Mouse (Mus musculus) kidney, adult 9 months (tissue): ENCODE results near the gene Smap1.
"Not testable (repeated sequence)": the region's sequence is repeated elsewhere in the genome, so short reads cannot be mapped to it uniquely, and the experiment has no call there.

ENCODE experiments used
- DNase-seq: peaks from one replicate; pipeline ENCODE4 v3.0.0; 2022

Gene Smap1

DNA sequence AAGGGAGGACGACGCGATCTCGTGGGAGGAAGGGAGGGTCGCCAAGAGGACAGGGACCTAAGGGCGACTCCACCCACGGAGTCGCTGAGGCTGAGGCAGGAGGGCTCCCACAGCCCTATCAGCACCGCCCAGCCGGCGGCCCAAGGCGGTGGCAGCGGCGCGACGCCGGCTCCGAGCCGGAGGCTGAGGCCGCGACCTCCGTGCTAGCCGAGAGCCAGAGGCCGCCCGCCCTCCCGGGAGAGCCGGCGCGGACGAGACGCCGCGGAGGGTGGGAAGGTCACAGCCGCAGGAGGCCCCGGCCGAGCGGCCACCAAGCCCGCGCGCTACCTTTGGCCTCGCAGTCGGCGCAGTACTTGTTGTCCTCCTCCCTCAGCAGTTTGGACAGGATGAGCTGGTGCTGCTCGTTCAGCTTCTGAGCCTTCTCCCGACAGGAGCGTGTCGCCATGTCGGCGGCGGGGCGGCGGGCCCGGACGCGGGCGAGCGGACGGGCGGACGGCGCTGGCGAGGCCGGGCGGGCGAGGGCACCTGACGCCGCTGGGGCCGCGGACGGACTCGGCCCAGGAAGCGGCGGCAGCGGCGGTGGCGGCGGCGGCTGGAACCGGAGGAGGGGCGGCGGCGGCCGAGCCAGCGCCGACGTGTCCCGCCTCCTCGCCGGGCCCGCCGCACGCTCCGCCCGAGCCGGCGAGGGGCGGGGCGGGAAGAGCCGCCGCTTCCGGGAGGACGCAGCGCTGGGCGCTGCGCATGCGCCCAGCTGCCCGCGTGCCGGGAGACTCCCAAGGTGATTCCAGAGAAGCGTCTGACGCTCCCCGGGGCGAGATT is at the start of gene Smap1:
TSS of gene Smap1 (minus strand) at position 607 of the 819 bp plus-strand sequence.
- DNase-seq: peak; percentile 76

DNA sequence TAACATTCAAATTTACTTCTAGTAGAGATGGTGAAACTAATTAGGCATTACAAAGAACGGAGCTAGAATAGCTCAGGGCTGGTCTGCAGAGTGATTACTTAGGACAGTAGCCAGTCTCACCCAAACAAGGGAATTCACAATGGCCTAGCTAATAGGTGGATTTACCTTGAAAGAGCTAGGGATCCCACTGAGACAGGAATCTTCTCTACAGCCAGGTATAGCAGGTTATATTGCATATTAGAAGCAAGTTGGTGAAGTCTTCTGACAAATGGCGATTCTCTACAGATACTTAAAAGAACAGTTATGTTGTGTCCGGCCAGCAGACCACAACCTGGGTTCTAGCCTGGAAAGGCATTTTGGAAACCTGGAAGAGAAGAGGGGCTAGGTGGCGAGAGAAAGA is 49.0 kb upstream of the Smap1 start:
- DNase-seq: not testable (repeated sequence)

DNA sequence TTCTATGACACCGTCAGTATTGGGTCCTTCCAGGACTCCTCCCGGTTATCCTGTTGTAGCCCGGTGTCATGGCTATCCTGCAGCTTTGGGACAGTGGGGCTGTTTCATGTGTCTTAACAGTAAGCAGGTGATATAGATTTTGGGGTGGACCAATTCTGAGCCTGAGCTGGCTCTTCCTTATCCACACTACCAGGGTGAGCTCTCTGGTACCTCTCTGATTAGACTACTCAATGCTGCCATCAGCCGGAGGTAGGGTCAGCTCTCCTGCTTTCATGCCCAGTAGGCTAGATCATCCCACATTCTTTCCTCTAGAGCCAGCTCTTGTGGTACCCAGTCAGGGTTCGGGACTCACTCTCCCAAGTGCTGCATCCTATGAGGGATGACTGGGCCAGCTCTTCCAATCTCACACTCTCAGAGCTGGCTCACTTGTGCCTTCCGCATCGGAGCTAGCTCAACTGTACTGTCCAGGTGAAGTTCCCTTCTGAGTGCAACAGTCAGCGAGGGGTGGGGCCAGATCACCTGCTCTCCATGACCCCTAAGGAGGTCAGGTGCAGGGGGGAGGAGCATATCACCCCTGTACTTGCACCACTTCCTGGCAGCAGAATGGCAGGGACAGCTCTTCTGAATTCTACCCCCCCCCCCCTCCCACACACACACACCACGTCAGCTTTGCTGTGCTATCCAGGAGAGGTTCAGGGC is 46.1 kb upstream of the Smap1 start:
- DNase-seq: no peak

DNA sequence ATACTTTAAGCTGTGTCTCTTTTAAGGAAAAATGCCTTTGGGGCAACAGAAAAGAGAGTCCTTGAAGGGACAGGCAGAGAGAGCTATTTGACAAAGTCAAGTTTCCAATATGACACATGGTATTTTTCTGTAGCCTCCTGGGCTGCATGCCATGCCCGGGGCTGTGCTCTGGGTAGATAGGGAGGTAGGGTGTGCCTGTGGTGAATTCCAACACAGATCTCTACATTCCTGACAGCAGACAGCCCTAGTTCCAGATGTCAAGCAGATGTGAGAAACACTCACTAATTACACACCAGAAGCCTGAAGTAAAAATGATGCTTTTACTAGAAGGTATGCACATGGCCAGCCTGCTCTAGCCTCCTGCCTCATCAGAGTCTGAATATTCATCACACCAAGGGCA is 44.1 kb upstream of the Smap1 start:
- no peak for DNase-seq

DNA sequence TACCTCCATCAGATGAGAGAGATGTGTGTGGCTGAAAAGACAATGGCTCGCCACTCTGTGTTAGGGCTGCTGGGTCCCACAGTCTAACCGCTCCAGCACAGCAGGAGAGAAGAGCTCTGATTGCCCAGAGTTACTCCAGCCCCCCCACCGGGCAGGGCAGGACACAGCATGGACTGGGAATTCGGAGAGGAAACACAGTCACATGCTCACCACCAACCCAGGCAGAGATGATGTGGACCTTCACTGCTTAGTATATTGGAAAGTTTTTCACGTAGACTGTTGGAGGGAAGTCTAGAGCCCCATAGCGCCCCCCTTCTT is 37.3 kb upstream of the Smap1 start:
- DNase-seq: no peak

DNA sequence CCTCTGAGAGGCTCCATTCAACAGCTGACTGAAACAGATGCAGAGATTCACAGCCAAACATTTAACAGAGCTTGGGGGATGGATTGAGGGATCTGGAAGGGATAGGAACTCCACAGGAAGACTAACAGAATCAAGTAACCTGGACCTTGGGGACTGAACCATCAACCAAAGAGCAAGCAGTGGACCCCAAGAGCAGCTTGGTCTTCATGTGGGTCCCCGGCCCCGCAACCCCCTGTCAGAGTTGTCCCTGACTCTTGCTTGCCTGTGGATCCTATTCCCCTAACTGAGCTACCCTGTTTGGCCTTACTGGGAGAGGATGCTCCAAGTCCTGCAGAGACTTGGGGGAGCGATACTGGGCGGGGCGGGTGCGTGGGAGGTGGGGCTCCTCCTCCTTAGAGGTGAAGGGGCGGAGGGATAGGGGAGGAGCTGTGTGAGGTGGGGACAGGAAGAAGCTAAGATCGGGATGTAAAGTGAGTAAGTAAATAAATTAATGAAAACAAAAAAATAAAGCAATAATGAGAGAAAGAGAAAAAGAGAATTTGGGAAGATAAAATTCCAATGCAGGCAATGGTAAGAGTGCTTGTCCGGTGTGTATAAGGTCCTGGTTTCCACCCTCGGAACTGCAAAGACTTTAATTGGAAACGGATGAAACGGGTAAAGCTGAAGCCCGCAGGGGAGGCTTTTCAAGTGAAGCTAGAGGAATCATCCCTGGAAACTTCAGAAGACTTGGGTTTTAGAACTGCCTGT is 36.7 kb upstream of the Smap1 start:
- DNase-seq: no peak

DNA sequence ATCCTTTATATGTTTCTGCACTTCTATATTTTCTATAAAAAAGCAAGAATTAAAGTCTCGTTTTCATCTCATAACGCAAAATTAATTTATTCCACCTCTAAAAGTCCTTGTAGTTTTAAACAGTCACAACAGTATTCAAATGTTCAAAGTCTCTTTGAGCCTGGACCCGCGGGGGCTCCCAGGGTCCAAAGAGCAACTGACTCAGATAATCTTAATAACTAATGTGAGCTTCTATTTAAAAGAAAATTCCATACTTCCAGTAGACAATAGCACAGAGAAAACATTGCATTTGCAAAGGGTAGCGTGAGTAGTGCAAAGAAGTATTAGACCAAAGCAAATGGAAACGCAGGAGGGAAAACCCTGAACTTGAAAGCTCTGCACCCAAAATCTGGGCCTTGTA is 36.0 kb upstream of the Smap1 start:
- peak; percentile 57 for DNase-seq

DNA sequence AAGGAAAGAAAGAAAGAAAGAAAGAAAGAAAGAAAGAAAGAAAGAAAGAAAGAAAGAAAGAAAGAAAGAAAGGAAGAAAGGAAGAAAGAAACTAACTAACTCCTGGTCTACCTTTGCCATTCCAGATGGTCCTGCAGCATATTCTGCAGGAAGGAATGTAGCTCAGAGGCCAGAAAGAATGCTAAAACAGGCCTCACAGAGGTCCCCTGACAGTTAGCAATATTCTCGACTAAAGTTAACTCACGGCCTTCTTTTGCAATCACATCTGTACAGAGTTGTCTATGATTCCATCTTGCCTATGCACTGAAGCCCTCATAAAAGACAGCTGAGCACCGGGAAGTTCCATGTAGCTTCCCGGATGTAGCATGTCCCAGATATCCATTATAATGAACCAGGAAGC is 33.4 kb upstream of the Smap1 start:
- no peak for DNase-seq

DNA sequence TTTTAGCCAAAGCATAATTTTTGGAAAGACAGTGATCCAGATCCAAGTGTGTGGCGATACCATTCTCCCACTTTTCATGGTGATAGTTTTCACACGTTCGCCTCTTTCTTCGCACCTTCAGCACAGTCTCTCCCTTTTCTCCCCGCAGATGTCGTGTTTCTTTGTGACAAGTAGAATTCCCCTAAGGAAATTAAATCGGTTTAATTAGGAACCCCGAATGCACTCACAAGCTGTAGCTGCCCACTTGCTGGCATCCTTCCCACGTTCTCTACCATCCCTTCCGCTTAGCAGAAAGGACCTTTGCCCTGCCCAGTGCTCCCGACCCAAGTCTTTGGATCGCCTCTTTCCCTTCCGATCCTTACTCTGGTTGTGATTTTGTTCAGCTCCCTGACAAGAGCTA is 31.8 kb upstream of the Smap1 start:
- DNase-seq: peak; percentile 83

DNA sequence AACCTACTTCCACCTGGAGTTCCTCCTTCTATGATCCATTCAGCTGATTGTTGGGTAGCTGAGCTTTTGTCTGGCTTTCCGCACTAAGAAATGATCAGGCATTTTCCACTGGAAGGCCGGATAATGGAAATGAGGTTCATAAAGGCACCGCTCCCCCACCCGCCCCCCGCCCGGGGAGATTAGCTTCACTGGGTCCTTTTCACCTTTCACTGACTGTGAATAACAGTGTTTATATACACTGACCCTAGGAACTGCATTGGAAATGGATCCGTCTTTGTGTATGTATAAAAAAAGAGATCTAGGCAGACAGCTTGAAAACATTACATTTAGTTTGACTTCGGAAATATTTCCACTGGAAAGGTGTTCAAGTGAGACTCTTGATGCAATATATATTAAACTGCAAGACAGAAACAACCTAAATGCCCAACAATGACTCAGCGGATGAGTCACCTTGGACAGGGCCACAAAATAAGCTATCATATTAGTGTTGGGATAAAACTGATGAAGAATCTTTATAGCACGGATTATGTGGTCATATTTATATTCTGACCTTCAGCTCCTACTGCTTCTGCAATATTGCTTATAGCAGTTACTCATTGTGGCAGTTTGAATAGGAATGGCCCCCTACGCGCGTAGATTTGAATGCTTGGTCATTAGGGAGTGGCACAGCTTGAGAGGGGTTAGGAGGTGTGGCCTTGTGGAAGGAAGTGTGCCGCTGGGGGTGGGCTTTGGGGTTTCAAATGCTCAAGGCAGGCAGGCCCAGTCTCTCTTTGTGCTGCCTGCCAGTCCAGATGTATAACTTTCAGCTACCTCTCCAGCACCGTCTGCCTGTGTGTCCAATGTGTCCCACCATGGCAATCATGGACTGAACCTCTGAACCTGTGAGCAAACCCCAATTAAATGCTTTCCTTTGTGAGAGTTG is 26.9 kb upstream of the Smap1 start:
- no peak for DNase-seq

DNA sequence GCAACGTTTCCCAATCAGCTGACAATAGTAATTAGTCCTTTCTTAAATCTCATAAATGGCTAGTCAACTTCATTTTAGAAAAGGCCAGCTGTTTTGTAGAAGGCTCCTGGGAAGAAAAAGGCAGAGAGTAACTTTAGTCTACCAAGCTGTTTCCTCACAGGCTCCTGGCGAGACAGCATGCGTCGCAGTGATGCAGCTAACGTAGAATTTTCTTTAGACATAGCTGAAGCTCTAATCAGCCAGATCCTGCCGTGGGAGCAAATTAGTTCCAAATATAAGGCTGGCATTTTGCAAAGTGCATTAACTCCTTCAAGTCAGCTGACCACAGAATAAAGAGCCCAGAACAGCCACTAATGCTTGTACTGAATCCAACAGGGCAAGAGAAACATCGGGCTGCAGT is 26.2 kb upstream of the Smap1 start:
- DNase-seq: no peak

DNA sequence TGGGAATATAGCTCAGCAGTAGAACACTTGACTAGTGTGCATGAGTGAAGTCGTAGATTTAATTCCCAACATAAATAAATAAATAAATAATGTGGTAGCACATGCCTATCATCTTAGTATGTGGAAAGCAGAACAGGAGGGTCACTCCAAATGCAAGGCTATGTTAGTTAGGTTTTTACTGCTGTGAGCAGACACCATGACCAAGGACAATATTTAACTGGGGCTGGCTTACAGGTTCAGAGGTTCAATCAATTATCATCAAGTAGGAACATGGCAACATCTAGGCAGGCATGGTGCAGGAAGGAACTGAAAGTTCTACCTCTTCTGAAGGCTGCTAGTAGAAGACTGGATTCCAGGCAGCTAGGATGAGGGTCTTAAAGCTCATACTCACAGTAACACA is 22.0 kb upstream of the Smap1 start:
- peak; percentile 68 for DNase-seq

DNA sequence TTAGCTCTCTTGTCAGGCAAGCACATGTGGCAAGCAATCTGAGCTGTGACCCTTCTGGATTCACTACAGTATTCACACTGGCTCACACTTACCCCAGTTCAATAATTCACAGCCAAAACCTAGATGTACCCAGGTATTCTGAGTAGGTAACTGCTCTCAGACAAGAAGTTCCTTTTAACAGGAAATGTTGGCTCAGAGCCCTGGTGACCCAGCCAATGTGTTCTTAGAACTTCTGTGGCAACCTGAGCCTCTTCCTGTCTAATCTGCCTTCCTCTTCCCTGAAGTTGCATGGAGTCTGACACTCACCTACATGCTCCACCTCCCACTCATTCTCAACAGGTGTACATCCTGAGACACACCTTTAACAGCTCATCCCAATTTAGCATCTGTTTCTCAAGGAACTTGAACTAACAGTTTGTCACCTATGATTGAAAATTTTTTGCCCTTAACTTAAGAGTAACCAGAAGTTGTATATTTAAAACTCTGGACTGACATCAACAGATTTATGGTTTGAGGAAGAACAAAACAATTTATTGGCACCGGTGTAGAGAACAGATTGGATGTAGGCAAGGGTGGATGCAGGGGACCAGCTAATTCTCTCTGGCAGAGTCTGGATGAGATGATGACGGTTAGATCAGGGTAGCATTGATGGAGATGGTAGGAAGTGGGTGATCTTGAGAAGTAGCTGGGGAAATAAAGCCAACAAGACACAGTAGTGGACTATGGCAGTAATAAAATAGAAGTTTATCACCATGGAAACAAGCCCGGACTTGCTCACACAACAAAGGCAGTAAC is 21.2 kb upstream of the Smap1 start:
- DNase-seq: peak; percentile 40

DNA sequence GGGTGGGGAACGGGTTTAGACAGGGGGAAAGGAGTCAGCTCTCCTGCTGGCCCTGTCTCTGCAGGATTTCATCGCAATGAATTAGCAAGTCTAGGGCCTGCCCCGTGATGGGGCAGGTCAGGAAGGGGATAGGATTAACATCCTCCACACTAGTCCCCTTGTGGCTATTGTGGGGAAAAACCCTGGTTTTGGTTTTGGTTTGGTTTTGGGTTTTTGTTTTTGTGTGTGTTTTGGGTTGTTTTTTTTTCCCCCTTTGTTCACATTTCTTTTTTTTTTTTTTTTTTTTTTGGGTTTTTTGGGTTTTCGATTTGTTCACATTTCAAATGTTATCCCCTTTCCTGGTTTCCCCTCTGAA is 13.3 kb upstream of the Smap1 start:
- DNase-seq: no peak

DNA sequence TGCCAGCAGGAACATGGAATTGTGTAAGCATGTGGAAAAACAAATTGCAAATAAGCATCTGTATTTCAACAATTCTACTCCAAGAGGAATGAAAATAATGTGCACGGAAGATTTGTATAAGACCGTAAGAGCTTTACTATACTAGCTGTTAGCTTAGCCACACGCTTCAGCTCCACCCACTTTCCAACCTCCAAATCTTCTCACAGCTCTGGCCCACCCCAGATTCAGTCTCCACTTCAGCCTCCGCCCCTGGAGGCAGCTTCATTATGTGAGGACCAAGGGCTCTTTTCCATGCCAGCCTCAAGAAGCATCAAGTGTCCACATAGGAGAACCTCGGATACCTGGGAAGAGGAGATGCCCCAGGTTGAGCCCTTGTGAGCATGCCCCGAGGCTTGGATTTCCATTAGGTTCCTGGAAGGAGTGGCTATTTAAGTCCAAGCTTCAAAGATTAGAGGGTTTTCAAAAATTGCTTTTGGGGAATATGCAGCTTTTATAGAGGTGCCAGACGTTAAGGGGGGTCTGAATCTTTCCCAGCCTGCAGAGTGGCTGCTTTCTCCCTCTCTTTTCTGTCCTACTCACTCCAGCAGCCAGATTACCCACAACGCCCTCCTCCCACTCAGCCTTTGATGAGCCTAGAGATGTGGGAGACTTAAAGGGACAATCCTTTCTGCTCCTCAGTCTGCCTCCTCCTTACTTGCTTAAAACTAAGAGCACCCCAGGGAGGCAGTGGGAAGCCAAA is 12.7 kb upstream of the Smap1 start:
- DNase-seq: no peak

DNA sequence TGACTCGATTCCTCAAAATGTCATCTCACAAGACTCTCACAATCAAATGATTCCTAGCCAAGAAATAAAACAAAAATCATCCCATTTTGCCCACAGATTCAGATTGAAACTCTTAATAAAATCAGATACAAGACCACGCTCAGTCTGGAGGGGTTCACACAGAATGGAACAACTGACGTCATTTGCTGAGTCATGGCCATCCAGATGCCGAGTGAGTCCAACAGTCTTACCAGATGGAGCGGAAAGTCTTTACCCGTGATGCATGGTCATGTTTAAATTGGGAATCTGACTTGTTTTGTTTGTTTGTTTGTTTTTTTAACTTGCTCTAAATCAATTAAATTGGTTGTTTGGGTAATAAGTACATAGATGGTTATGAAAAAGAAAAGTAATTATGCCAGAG is 7.3 kb upstream of the Smap1 start:
- DNase-seq: no peak

DNA sequence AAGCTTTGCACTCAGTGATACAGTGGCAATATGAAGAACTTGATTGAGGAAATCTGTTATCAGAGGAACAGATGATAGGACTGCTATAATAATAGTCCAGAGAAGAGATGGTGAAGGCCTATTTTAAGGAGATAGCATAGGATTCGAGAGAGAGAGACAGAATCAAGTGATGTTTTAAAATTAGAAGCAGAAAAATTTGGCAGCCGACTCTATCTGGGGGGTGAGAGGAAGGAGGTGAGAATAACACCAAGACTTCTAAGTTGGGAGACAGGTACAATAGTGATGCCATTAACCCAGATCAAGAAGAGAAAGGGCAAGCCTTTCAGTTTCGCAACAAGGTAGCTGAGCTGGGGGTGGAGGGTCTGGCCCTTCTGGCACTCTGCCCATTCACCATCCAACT is 6.3 kb upstream of the Smap1 start:
- DNase-seq: no peak

DNA sequence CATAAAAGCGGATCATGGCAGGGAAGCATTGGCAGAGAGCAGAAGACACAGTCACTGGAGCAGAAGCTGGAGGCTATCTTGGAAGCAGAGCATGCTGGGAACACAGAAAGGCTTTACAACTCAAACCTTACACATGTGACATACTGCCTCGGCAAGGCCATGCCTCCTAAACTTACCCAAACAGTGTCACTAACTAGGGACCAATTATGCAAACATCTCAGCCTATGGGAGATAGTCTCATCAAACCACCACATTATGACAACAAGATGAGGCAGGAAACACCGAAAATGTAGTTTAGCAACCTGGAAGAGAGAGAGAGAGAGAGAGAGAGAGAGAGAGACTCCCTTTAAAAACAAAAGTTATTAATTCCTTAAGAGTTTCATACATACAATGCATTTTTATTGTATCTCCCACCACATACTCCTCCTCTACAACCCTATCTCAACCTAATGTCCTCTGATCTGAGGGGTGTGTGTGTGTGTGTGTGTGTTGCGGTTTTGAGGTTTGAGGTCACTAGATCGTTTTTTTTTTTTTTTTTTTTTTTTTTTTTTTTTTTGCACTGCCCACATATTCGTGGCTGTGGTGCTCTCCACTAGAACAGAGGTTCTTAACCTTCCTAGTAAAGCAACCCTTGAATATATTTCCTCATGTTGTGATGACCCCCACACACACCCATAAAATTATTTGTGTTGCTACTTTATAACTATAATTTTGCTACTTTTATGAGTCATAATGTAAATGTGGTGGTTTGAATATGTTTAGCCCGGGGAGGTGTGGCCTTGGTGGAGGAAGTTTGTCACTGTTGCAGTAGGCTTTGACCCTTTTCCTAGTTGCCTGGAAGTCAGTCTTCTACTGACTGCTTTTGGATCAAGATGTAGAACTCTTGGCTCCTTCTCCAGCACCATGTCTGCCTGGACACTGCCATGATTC is 1.9 kb upstream of the Smap1 start:
- DNase-seq: no peak

DNA sequence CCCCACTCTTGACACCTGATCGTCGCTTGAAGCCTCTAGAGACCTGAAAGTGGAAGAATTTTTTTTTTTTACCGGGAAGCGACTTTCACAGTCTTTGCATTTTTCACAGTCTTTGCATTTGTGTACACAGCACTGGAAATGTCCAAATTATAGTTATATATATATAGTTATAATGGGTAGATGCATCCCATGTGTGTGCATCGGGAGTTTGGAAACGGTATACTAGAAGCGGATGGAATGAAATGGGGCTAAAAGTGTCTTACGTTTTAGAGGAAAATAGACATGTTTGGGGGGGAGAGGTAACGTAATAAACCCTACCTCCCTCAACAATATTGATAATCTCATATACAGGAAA is 390 bp upstream of the Smap1 start:
- no peak for DNase-seq

DNA sequence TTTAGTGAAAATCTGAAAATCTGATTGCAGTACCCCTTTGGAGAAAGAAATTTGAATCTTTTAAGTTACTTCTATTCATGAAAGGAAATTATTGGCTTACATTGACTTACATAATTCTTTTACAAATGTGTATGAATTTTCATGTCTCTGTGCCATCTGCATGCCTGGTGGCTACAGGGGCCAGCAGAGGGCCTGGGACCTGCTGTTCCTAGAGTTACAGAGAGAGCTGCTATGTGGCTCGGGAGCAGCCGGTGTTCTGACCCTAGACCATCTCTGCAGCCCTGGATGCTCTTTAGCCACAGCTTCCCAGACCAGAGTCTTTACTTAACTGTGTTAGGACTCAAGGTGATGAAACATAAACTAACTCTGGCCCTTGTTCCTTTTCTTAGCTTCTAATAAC is 1.8 kb downstream of the Smap1 start:
- DNase-seq: peak; percentile 29
